Mouse (Mus musculus) midbrain, postnatal 0 days (tissue): Measurements from ENCODE around the gene Cpne7. TPM values are rescaled to one million over a fixed set of nuclear protein-coding genes. Genes with fewer than 3 reads are reported as not detected.
A peak's percentile ranks its signal among the peaks of the same experiment; 100 is the strongest.

Experiments
- ATAC-seq: fragments of 200-750 bp; cut with Nextera tagmentation; 2 replicates; pipeline ENCODE4 v1.8.0; 2017; ENCODE audit warnings: moderate number of reproducible peaks, mild to moderate bottlenecking, moderate TSS enrichment, moderate library complexity; ENCODE audit not compliant: low FRiP score
- DNase-seq: peaks from one replicate; pipeline ENCODE4 v3.0.0-alpha.2; 2015; ENCODE audit warnings: low spot score
- H3K27ac ChIP-seq: fragments of 300-500 bp; sonication (generic); 2 replicates; pipeline ENCODE4 v1.5.1; 2014; ENCODE audit warnings: low read depth, mild to moderate bottlenecking, low read length, mixed read lengths
- H3K27me3 ChIP-seq: fragments of 300-500 bp; sonication (generic); 2 replicates; pipeline ENCODE4 v1.6.1; 2014; ENCODE audit warnings: low read length, control low read depth, mixed read lengths; ENCODE audit not compliant: insufficient read depth
- H3K36me3 ChIP-seq: fragments of 300-500 bp; sonication (generic); 2 replicates; pipeline ENCODE4 v1.6.1; 2014; ENCODE audit warnings: low read length, control low read depth, mixed read lengths; ENCODE audit not compliant: insufficient read depth
- H3K4me1 ChIP-seq: fragments of 300-500 bp; sonication (generic); 2 replicates; pipeline ENCODE4 v1.6.1; 2014; ENCODE audit warnings: mild to moderate bottlenecking, control low read depth, antibody characterized with exemption, low read length, mixed read lengths; ENCODE audit not compliant: insufficient read depth
- H3K4me2 ChIP-seq: fragments of 300-500 bp; sonication (generic); 2 replicates; pipeline ENCODE4 v1.6.1; 2014; ENCODE audit warnings: low read depth, mild to moderate bottlenecking, low read length, mixed read lengths; ENCODE audit not compliant: poor library complexity, severe bottlenecking
- H3K4me3 ChIP-seq: fragments of 300-500 bp; sonication (generic); 2 replicates; pipeline ENCODE4 v1.5.1; 2014; ENCODE audit warnings: low read depth, mild to moderate bottlenecking, low read length, moderate library complexity
- H3K9ac ChIP-seq: fragments of 300-500 bp; sonication (generic); replicated peaks from 2 replicates; pipeline ENCODE4 v1.6.1; 2014; ENCODE audit warnings: mild to moderate bottlenecking, low read length, moderate library complexity, mixed read lengths; ENCODE audit not compliant: poor library complexity, severe bottlenecking
- H3K9me3 ChIP-seq: fragments of 300-500 bp; sonication (generic); 2 replicates; pipeline ENCODE4 v1.6.1; 2016; ENCODE audit warnings: low read length, control low read depth
- CTCF ChIP-seq: IDR thresholded peaks from 2 replicates; pipeline ENCODE4 v1.5.1; 2016; ENCODE audit warnings: antibody characterized with exemption, mild to moderate bottlenecking
- WGBS: fragments of 180-500 bp; shearing (Covaris S2); extraction: QIAGEN DNeasy Blood & Tissue Kit; methylation state at CpG from one replicate; pipeline ENCODE4 v1.1.7; 2014; 5-methylcytosine and 5-hydroxymethylcytosine counted together
- microRNA-seq: library from miRNA; unstranded; fragments of <30 nt; microRNA quantifications from one replicate; pipeline ENCODE4, GENCODE M21; 2016; ENCODE audit warnings: borderline number of aligned reads
- polyA plus RNA-seq: library from polyadenylated mRNA; unstranded; fragments of >200 nt; fragmentation: Nextera tagmentation; extraction: Ambion mirVana; gene quantifications from 2 replicates; pipeline ENCODE4 v1.2.1, GENCODE M21; 2015
- total RNA-seq: library from RNA; depleted of rRNA; stranded (reverse); fragments of >200 nt; gene quantifications from 2 replicates; pipeline ENCODE4 v1.2.3, GENCODE M21; 2014; rRNA removed

Cpne7 gene
- total and polyA plus RNA-seq, 2 experiments from 2014 or later: 29.1 to 29.2 TPM

GRCm38 (mm10) chr8:123181391-123181790 lies 64.2 kb downstream of the Cpne7 start:
- Histone ChIP-seq H3K4me2 (no peak overlapping the region), H3K4me3 (no peak overlapping the region), H3K4me1 (no peaks in the 10 kb centered on the region), H3K36me3 (no peaks in the 10 kb centered on the region), H3K9me3 (no peaks in the 10 kb centered on the region), H3K9ac (no peak overlapping the region), H3K27ac (no peak overlapping the region), H3K27me3 (no peaks in the 10 kb centered on the region)
- TF ChIP-seq CTCF: no peak
- DNase-seq: no peak
- no peak for ATAC-seq
- 74% methylated on average over 3 of the region's 3 CpGs for WGBS

Small RNA genes lying within 50 kb of the gene (microRNA-seq; reads per million reads assigned to microRNA genes)
- gene Mir7079: not detected
- gene Mir7080: 7.7 reads per million, percentile 17 among the genes with 10 or more reads in this experiment

Other genes starting within 250 kb of the Cpne7 start
- gene Ankrd11, start 75.1 kb upstream of the Cpne7 start, total RNA-seq: 92.5 and 98.3 TPM in 2 replicates
- 62.2 and 78.7 TPM in 2 replicates for gene Ankrd11, start 75.1 kb upstream of the Cpne7 start, polyA plus RNA-seq
- gene Spg7, start 54.4 kb upstream of the Cpne7 start, total RNA-seq: 47.2 and 64.3 TPM in 2 replicates
- 50.1 and 51.3 TPM in 2 replicates for gene Spg7, start 54.4 kb upstream of the Cpne7 start, polyA plus RNA-seq
- gene Rpl13, start 15.0 kb upstream of the Cpne7 start, total RNA-seq: 2,117 and 2,785 TPM in 2 replicates
- gene Rpl13, start 15.0 kb upstream of the Cpne7 start, polyA plus RNA-seq: 801 and 821 TPM in 2 replicates
- 0.80 and 2.8 TPM in 2 replicates for gene Sult5a1, start 40.9 kb downstream of the Cpne7 start, total RNA-seq
- gene Sult5a1, start 40.9 kb downstream of the Cpne7 start, polyA plus RNA-seq: 1.1 and 2.2 TPM in 2 replicates
- 0.38 and 0.60 TPM in 2 replicates for gene Dpep1, start 68.9 kb downstream of the Cpne7 start, total RNA-seq
- 0.11 and 0.33 TPM in 2 replicates for gene Dpep1, start 68.9 kb downstream of the Cpne7 start, polyA plus RNA-seq
- gene Chmp1a, start 95.4 kb downstream of the Cpne7 start, total RNA-seq: 206 and 212 TPM in 2 replicates
- gene Chmp1a, start 95.4 kb downstream of the Cpne7 start, polyA plus RNA-seq: 221 and 236 TPM in 2 replicates
- 4.9 and 7.3 TPM in 2 replicates for gene Spata33, start 95.5 kb downstream of the Cpne7 start, total RNA-seq
- gene Spata33, start 95.5 kb downstream of the Cpne7 start, polyA plus RNA-seq: 9.2 and 9.3 TPM in 2 replicates
- gene Cdk10, start 107.5 kb downstream of the Cpne7 start, total RNA-seq: 70.3 and 86.5 TPM in 2 replicates
- gene Cdk10, start 107.5 kb downstream of the Cpne7 start, polyA plus RNA-seq: 57.8 and 67.0 TPM in 2 replicates
- 13.6 and 19.6 TPM in 2 replicates for gene Spata2l, start 118.9 kb downstream of the Cpne7 start, total RNA-seq
- 14.3 and 16.8 TPM in 2 replicates for gene Spata2l, start 118.9 kb downstream of the Cpne7 start, polyA plus RNA-seq
- 37.9 and 42.1 TPM in 2 replicates for gene Zfp276, start 136.8 kb downstream of the Cpne7 start, total RNA-seq
- gene Zfp276, start 136.8 kb downstream of the Cpne7 start, polyA plus RNA-seq: 15.4 and 17.8 TPM in 2 replicates
- 77.4 and 88.9 TPM in 2 replicates for gene Vps9d1, start 137.0 kb downstream of the Cpne7 start, total RNA-seq
- gene Vps9d1, start 137.0 kb downstream of the Cpne7 start, polyA plus RNA-seq: 66.1 and 70.7 TPM in 2 replicates
- gene Fanca, start 201.2 kb downstream of the Cpne7 start, total RNA-seq: 4.2 and 17.6 TPM in 2 replicates
- 3.0 and 3.3 TPM in 2 replicates for gene Fanca, start 201.2 kb downstream of the Cpne7 start, polyA plus RNA-seq
- gene Spire2, start 215.3 kb downstream of the Cpne7 start, total RNA-seq: 35.7 and 44.1 TPM in 2 replicates
- 28.0 and 28.2 TPM in 2 replicates for gene Spire2, start 215.3 kb downstream of the Cpne7 start, polyA plus RNA-seq